Mouse (Mus musculus): ENCODE data around the gene Glis2.

Gene Glis2

GRCm38 (mm10) chr16:4593971-4594813 is at the start of gene Glis2:
Gene Glis2 (plus strand): TSS chr16:4594713.
- no peak for DNase-seq (ENCODE audit: low read depth in 2 of 2, low spot score in 2 of 2)

- DNase-seq (ENCODE audit: low read depth in 2 of 2, low spot score in 2 of 2), result no peak
Measured at GRCm38 (mm10) chr16:4544845-4545244, 49.7 kb upstream of the Glis2 start.

- DNase-seq (ENCODE audit: low read depth in 2 of 2, low spot score in 2 of 2), result no peak
Measured at GRCm38 (mm10) chr16:4546838-4547237, 47.7 kb upstream of the Glis2 start.

- DNase-seq (ENCODE audit: low read depth in 2 of 2, low spot score in 2 of 2), result no peak
Measured at GRCm38 (mm10) chr16:4547611-4548010, 46.9 kb upstream of the Glis2 start.

- DNase-seq (ENCODE audit: low read depth in 2 of 2, low spot score in 2 of 2), result no peak
Measured at GRCm38 (mm10) chr16:4548953-4549688, 45.4 kb upstream of the Glis2 start.

GRCm38 (mm10) chr16:4551056-4551455 is 43.5 kb upstream of the Glis2 start:
- peak in 1 of 2 experiments; percentile 23 for DNase-seq (ENCODE audit: low read depth in 2 of 2, low spot score in 2 of 2)

- DNase-seq (ENCODE audit: low read depth in 2 of 2, low spot score in 2 of 2), result no peak
Measured at GRCm38 (mm10) chr16:4551885-4552284, 42.6 kb upstream of the Glis2 start.

GRCm38 (mm10) chr16:4552829-4553550 is 41.5 kb upstream of the Glis2 start:
- no peak for DNase-seq (ENCODE audit: low read depth in 2 of 2, low spot score in 2 of 2)

GRCm38 (mm10) chr16:4555555-4555954 is 39.0 kb upstream of the Glis2 start:
- DNase-seq (ENCODE audit: low read depth in 2 of 2, low spot score in 2 of 2), result no peak

- DNase-seq (ENCODE audit: low read depth in 2 of 2, low spot score in 2 of 2), result no peak
Measured at GRCm38 (mm10) chr16:4557085-4557484, 37.4 kb upstream of the Glis2 start.

GRCm38 (mm10) chr16:4557949-4558348 is 36.6 kb upstream of the Glis2 start:
- peak; percentile 55 to 57 for DNase-seq (ENCODE audit: low read depth in 2 of 2, low spot score in 2 of 2)

GRCm38 (mm10) chr16:4558384-4558979 is 36.0 kb upstream of the Glis2 start:
- DNase-seq (ENCODE audit: low read depth in 2 of 2, low spot score in 2 of 2), result peak; percentile 81 to 86

GRCm38 (mm10) chr16:4558980-4559631 is 35.4 kb upstream of the Glis2 start:
- peak; percentile 27 to 50 for DNase-seq (ENCODE audit: low read depth in 2 of 2, low spot score in 2 of 2)

GRCm38 (mm10) chr16:4559715-4560144 is 34.8 kb upstream of the Glis2 start, which contains the start of gene Tfap4:
Gene Tfap4 (minus strand): TSS chr16:4559854.
- DNase-seq (ENCODE audit: low read depth in 2 of 2, low spot score in 2 of 2), result peak; percentile 78 to 88

- peak; percentile 56 to 61 for DNase-seq (ENCODE audit: low read depth in 2 of 2, low spot score in 2 of 2)
Measured at GRCm38 (mm10) chr16:4560145-4560952, 34.2 kb upstream of the Glis2 start.

GRCm38 (mm10) chr16:4567912-4568311 is 26.6 kb upstream of the Glis2 start:
- DNase-seq (ENCODE audit: low read depth in 2 of 2, low spot score in 2 of 2), result peak; percentile 64 to 79

GRCm38 (mm10) chr16:4570737-4571136 is 23.8 kb upstream of the Glis2 start:
- no peak for DNase-seq (ENCODE audit: low read depth in 2 of 2, low spot score in 2 of 2)

GRCm38 (mm10) chr16:4576038-4576437 is 18.5 kb upstream of the Glis2 start:
- DNase-seq (ENCODE audit: low read depth in 2 of 2, low spot score in 2 of 2), result no peak

- no peak for DNase-seq (ENCODE audit: low read depth in 2 of 2, low spot score in 2 of 2)
Measured at GRCm38 (mm10) chr16:4576873-4577272, 17.6 kb upstream of the Glis2 start.

- DNase-seq (ENCODE audit: low read depth in 2 of 2, low spot score in 2 of 2), result no peak
Measured at GRCm38 (mm10) chr16:4578630-4579029, 15.9 kb upstream of the Glis2 start.

Data from CD8-positive naive resting alpha-beta T cell, adult 2 months (primary cell).